Mouse (Mus musculus): ENCODE data around the gene Ube2t. TPM values are rescaled to one million over a fixed set of nuclear protein-coding genes. Genes with fewer than 3 reads are reported as not detected.

Ube2t gene
- 2.5 TPM for polyA plus RNA-seq (2014; fragmentation: Illumina TruSeq; extraction: RNeasy Lipid Tissue Mini Kit (QIAGEN cat#74804); ENCODE audit: low read depth, low replicate concordance)

DNA sequence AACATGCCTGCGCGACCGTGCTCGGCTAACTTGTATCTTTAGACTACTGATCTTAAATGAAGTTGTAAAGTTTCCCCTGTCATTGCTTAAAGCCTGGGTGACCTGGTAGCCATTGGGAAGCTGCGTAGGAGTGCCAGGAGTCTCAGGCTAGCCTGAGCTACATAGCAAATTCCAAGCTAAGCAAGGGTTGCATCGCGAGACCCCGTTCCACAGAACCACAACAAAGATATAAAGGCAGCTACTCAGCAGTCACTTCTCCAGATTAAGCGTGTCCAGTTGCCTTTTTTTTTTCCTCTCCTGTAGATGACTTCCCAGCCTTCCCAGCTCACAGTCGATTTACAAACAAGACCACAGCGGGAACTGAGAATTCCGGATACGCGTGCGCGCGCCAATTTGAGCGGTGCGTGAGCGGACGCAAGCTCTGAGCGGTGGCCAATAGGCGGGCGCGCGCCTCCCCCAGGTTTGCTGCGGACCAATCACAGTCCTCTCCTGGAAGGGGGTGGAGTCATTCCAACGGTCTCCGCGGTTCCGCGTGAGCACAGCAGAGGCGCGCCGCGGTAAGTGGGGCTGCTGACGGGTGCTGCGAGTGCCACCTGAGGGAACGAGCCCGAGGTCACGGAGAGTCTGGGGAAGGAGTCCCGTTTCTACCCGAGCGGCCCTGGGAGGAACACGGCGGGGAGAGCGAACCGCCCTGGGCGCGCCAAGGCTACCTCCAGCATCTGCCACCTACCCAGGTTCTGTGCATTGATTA lies at the start of gene Ube2t:
Gene Ube2t (plus strand): TSS at position 513 of the 751 bp plus-strand sequence.

DNA sequence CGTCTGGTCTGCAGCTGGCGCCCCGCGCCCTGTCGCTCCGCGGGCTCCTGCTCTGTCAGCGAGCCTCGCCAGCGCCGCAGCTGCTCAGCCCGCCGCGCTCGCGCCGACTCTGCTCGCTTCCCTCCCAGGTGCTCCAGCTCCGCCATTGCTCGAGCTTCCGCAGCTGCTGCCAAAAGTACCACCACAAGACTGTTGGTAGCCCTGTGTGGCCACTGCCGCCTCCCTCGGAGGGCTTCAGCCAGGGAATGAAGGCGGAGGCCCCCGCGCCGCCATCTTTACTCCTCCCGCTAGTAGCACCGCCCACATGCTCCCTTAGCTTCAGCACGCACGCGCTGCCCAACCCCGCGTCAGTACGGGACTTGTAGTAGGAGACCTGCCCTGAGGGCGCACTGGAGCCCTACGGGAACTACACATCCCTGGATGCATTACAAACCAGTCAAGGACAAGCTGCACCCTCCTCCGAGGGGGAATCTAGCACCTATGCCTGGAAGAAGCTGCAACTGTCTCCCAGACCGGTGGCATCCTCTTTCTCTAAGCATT lies 6.7 kb upstream of the Ube2t start, which contains the start of gene Ppp1r12b:
Gene Ppp1r12b (minus strand): TSS at position 306 of the 540 bp plus-strand sequence.

Other genes starting within 250 kb of the Ube2t start
- gene Ppp1r12b, start 6.6 kb upstream of the Ube2t start, polyA plus RNA-seq (2014; fragmentation: Illumina TruSeq; extraction: RNeasy Lipid Tissue Mini Kit (QIAGEN cat#74804); ENCODE audit: low read depth, low replicate concordance), result 27.2 TPM
- gene Lgr6, start 142.7 kb downstream of the Ube2t start, polyA plus RNA-seq (2014; fragmentation: Illumina TruSeq; extraction: RNeasy Lipid Tissue Mini Kit (QIAGEN cat#74804); ENCODE audit: low read depth, low replicate concordance), result 0.11 TPM
- gene Ptpn7, start 170.1 kb downstream of the Ube2t start, polyA plus RNA-seq (2014; fragmentation: Illumina TruSeq; extraction: RNeasy Lipid Tissue Mini Kit (QIAGEN cat#74804); ENCODE audit: low read depth, low replicate concordance), result 2.4 TPM
- 58.6 TPM for gene Arl8a, start 184.3 kb downstream of the Ube2t start, polyA plus RNA-seq (2014; fragmentation: Illumina TruSeq; extraction: RNeasy Lipid Tissue Mini Kit (QIAGEN cat#74804); ENCODE audit: low read depth, low replicate concordance)
- gene Gpr37l1, start 205.1 kb downstream of the Ube2t start, polyA plus RNA-seq (2014; fragmentation: Illumina TruSeq; extraction: RNeasy Lipid Tissue Mini Kit (QIAGEN cat#74804); ENCODE audit: low read depth, low replicate concordance), result 0.42 TPM